Mouse (Mus musculus): ENCODE results near the gene Fam193b.

Fam193b gene

GRCm38 (mm10) chr13:55527834-55528772 is 42.8 kb downstream of the Fam193b start:
- peak in 1 of 2 experiments; percentile 35 for DNase-seq (ENCODE audit: low spot score in 2 of 2)

- no peak for DNase-seq (ENCODE audit: low spot score in 2 of 2)
These were observed 43.7 kb downstream of the Fam193b start for GRCm38 (mm10) chr13:55527212-55527611.

- no peak for DNase-seq (ENCODE audit: low spot score in 2 of 2)
These were observed 45.0 kb downstream of the Fam193b start for GRCm38 (mm10) chr13:55525733-55526553.

GRCm38 (mm10) chr13:55523951-55524600 is 46.8 kb downstream of the Fam193b start:
- DNase-seq (ENCODE audit: low spot score in 2 of 2) = no peak

- no peak for DNase-seq (ENCODE audit: low spot score in 2 of 2)
These were observed 47.6 kb downstream of the Fam193b start for GRCm38 (mm10) chr13:55523278-55523677.

- no peak for DNase-seq (ENCODE audit: low spot score in 2 of 2)
These were observed 48.2 kb downstream of the Fam193b start for GRCm38 (mm10) chr13:55522730-55523129.

GRCm38 (mm10) chr13:55519606-55520005 is 51.3 kb downstream of the Fam193b start:
- DNase-seq (ENCODE audit: low spot score in 2 of 2) = no peak

- peak; percentile 87 to 94 for DNase-seq (ENCODE audit: low spot score in 2 of 2)
These were observed 54.0 kb downstream of the Fam193b start for GRCm38 (mm10) chr13:55516955-55517354.

- DNase-seq (ENCODE audit: low spot score in 2 of 2) = no peak
These were observed 57.1 kb downstream of the Fam193b start for GRCm38 (mm10) chr13:55513828-55514227.

GRCm38 (mm10) chr13:55513111-55513748 is 57.7 kb downstream of the Fam193b start, which contains the start of gene Pdlim7:
Gene Pdlim7 (minus strand): TSS chr13:55513676.
- peak; percentile 84 to 86 for DNase-seq (ENCODE audit: low spot score in 2 of 2)

- peak in 1 of 2 experiments; percentile 16 for DNase-seq (ENCODE audit: low spot score in 2 of 2)
These were observed 58.4 kb downstream of the Fam193b start for GRCm38 (mm10) chr13:55512379-55513031.

- DNase-seq (ENCODE audit: low spot score in 2 of 2) = no peak
These were observed 59.4 kb downstream of the Fam193b start for GRCm38 (mm10) chr13:55511492-55511861.

GRCm38 (mm10) chr13:55510668-55511491 is 60.0 kb downstream of the Fam193b start:
- DNase-seq (ENCODE audit: low spot score in 2 of 2) = no peak

GRCm38 (mm10) chr13:55510332-55510667 is 60.6 kb downstream of the Fam193b start:
- no peak for DNase-seq (ENCODE audit: low spot score in 2 of 2)

GRCm38 (mm10) chr13:55508531-55508930 is 62.4 kb downstream of the Fam193b start:
- DNase-seq (ENCODE audit: low spot score in 2 of 2) = no peak

- DNase-seq (ENCODE audit: low spot score in 2 of 2) = no peak
These were observed 63.0 kb downstream of the Fam193b start for GRCm38 (mm10) chr13:55507877-55508276.

GRCm38 (mm10) chr13:55506697-55507096 is 64.2 kb downstream of the Fam193b start:
- DNase-seq (ENCODE audit: low spot score in 2 of 2) = no peak

- DNase-seq (ENCODE audit: low spot score in 2 of 2) = no peak
These were observed 65.1 kb downstream of the Fam193b start for GRCm38 (mm10) chr13:55505810-55506209.

- no peak for DNase-seq (ENCODE audit: low spot score in 2 of 2)
These were observed 66.5 kb downstream of the Fam193b start for GRCm38 (mm10) chr13:55504390-55504789.

GRCm38 (mm10) chr13:55502405-55502804 is 68.5 kb downstream of the Fam193b start:
- DNase-seq (ENCODE audit: low spot score in 2 of 2) = peak in 1 of 2 experiments; percentile 16

All from frontal cortex, postnatal 36 days (tissue).